Mouse (Mus musculus): ENCODE measurements around the gene Polr3e.
A peak's percentile ranks its signal among the peaks of the same experiment; 100 is the strongest.

Polr3e gene

DNA sequence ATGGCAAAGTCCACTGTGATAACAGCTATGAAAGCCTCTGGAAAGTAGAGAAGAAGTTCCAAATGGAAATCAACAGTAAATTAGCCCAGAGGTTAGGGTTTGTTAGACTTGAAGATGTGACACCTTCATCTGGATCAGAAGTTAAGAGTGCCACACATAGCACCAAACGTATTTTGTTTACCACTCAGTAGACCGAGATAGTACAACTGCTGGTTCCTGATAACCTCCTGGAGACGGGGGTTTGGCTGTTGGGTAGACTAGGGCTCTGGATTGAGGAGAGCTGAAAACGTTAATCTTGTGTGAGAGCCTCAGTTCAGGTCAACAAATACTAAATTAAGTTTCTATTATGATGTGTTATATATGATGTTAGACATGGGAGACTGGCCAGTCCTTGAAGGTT lies 62.5 kb downstream of the Polr3e start:
- DNase-seq (ENCODE audit: low spot score in 2 of 2): no peak

DNA sequence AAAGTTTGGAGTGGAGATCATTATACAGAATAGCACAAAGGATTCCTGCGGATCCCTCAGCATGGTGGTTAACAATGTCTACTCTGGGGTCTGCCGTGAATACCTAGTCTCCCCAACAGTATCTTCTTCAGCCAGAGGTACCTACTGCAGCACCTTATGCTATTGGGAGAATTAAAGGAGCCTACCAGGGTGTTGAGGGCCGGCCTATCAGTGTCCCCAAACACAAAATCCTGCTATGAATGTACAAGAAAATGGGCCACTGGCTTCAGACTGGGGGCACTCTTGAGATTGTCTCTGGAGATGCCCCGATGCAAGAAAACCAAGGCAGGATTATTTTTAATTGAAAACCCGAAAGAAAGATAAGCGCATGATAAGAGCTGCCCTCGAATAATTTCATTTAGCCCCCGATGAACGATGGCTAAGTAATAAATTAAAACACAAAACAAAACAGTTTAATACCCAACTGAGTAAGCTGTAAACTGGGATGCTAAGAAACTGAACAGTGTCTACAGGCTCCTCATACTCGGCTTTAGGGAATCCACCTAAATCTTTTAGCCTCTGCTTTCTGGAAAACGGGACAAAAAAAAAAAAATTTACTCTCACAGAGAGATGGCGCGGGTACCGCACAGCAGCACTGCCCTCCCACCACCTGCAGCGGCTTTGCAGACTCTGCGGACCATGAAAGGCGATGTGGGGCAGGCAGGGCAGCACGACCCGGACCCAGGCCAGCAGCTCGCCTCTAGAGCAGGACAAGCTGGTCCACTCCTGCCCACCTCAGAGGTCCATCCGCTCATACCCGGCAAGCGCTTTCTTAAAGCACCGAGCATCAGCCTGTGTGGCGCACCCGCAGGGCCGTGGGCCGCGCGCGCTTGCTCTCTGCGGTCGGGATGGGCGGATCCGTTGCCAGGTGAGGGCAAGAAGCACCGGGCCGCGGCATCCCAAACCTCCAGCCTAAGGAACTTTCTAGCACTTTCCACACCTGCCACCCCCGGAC lies 63.7 kb downstream of the Polr3e start:
- DNase-seq (ENCODE audit: low spot score in 2 of 2): peak; percentile 8 to 16

DNA sequence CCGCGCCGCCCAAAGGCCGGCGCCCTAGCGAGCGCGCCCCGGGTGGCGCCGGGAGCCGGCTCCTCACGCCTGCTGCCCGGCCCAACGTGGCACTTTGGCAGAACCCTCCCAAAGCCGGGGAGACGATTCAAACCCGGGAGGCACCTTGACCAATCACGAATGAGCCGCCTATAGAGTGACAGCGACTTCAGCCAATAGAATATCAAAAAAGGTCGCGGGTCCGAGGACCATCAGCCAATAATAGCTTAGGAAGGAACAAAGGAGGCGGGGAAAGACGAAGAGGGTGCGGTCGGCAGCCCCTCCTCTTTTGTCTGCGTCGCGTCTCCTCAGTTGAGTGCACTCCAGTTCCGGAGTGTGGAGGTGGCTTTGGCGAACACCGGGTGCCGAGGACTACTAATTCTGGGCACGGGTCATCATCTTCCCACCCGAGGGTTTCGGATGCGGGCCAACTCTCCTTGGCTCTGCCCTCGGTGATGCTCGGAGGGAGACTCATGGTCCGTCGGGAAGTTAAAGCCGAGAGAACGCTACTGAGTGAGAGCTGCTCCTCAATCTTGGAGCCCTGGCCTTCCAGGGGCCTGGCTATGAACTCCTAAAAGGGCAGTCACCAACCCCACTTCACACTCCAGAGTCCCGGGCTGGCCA lies 64.8 kb downstream of the Polr3e start, which contains the start of the genes Cdr2 and Mfsd13b:
Gene Cdr2 (minus strand): TSS at position 113 of the 642 bp plus-strand sequence.
Gene Mfsd13b (plus strand): TSS at position 310 of the 642 bp plus-strand sequence.
- DNase-seq (ENCODE audit: low spot score in 2 of 2): peak; percentile 87 to 95

DNA sequence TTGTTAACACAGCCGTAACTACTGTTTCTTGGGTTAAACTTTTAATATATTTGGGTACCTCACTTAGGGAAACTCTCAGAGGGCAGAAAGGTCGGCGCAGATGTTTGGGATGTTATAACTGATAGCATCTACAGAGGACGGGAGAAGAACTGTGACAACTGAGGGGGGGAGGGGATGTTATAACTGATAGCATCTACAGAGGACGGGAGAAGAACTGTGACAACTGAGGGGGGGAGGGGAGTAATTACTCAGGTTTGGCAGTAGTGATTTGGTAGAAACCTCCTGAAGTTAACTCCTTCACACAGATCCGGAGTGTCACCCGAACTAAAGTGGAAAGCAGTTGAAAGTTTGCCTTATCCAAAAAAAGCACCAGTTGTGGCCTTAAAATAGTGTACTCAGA lies 65.4 kb downstream of the Polr3e start:
- DNase-seq (ENCODE audit: low spot score in 2 of 2): no peak

DNA sequence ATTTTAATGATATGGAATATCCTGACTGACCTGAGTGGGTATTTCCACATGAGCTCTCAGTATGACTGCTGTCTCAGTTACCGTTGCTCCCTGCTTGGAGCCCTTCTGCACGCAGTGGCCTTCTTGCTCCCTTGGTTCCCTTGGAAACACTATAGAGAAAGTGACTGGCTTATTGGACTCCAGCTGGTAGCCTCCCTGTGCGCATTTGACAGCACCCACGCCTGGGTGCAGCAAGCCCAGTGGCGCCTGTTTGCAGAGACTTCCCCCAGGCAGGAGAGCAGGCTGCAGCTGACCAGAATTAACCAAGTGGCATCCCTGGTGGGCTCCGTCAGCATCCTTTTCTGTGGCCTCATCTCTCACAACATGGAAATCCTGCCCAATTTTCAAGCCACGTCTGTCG lies 73.6 kb downstream of the Polr3e start:
- no peak for DNase-seq (ENCODE audit: low spot score in 2 of 2)
